Mouse (Mus musculus) hindbrain, postnatal 0 days (tissue): Measurements from ENCODE around the gene Ugt1a10. TPM values are rescaled to one million over a fixed set of nuclear protein-coding genes. Genes with fewer than 3 reads are reported as not detected.

Experiments used
- ATAC-seq: fragments of 200-750 bp; cut with Nextera tagmentation; 2 replicates; pipeline ENCODE4 v1.8.0; 2017; ENCODE audit warnings: mild to moderate bottlenecking, moderate TSS enrichment, moderate library complexity
- DNase-seq: peaks from one replicate; pipeline ENCODE4 v3.0.0-alpha.2; 2015; ENCODE audit warnings: low spot score
- H3K27ac ChIP-seq: fragments of 300-500 bp; sonication (generic); 2 replicates; pipeline ENCODE4 v1.5.1; 2014; ENCODE audit warnings: mild to moderate bottlenecking
- H3K27me3 ChIP-seq: fragments of 300-500 bp; sonication (generic); 2 replicates; pipeline ENCODE4 v1.6.1; 2014; ENCODE audit warnings: low read length, mixed read lengths; ENCODE audit not compliant: insufficient read depth
- H3K36me3 ChIP-seq: fragments of 300-500 bp; sonication (generic); 2 replicates; pipeline ENCODE4 v1.6.1; 2014; ENCODE audit warnings: low read length, mixed read lengths; ENCODE audit not compliant: insufficient read depth
- H3K4me1 ChIP-seq: fragments of 300-500 bp; sonication (generic); 2 replicates; pipeline ENCODE4 v1.6.1; 2014; ENCODE audit warnings: antibody characterized with exemption, low read length, mixed read lengths; ENCODE audit not compliant: insufficient read depth
- H3K4me2 ChIP-seq: fragments of 300-500 bp; sonication (generic); 2 replicates; pipeline ENCODE4 v1.6.1; 2014; ENCODE audit warnings: low read depth, mild to moderate bottlenecking, low read length, moderate library complexity, mixed read lengths
- H3K4me3 ChIP-seq: fragments of 300-500 bp; sonication (generic); 2 replicates; pipeline ENCODE4 v1.5.1; 2014; ENCODE audit warnings: low read length
- H3K9ac ChIP-seq: fragments of 300-500 bp; sonication (generic); replicated peaks from 2 replicates; pipeline ENCODE4 v1.6.1; 2014; ENCODE audit warnings: mild to moderate bottlenecking, low read length, moderate library complexity, mixed read lengths
- H3K9me3 ChIP-seq: fragments of 300-500 bp; sonication (generic); 2 replicates; pipeline ENCODE4 v1.6.1; 2016; ENCODE audit warnings: low read length, mixed read lengths
- CTCF ChIP-seq: IDR thresholded peaks from 2 replicates; pipeline ENCODE4 v1.5.1; 2016; ENCODE audit warnings: antibody characterized with exemption, control low read depth, low read depth
- WGBS: fragments of 180-500 bp; shearing (Covaris S2); extraction: QIAGEN DNeasy Blood & Tissue Kit; methylation state at CpG from one replicate; pipeline ENCODE4 v1.1.7; 2014; 5-methylcytosine and 5-hydroxymethylcytosine counted together
- polyA plus RNA-seq: library from polyadenylated mRNA; unstranded; fragments of >200 nt; fragmentation: Nextera tagmentation; extraction: Ambion mirVana; gene quantifications from 2 replicates; pipeline ENCODE4 v1.2.1, GENCODE M21; 2015
- total RNA-seq: library from RNA; depleted of rRNA; stranded (reverse); fragments of >200 nt; gene quantifications from 2 replicates; pipeline ENCODE4 v1.2.3, GENCODE M21; 2014; rRNA removed

Ugt1a10 gene
- total RNA-seq (not detected in 2 replicates), polyA plus RNA-seq (not detected in 2 replicates)

DNA sequence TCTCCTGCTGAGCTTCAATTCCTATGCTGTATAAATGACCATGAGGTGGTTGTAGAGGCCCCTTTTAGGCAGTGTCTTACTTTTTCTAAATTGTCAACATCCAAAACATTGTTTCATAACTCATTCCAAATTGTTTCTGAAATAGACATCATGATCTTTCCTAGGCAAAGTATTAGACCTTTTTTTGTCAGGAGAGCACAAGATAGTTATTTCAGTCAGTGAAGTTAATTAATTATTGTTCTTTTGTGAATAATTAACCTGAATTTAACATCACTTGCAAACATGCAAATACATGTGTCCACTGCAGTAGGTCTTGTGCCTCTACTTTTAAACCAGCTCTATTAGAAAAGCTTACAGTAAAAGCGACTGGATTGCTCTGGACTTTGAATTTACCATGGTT is at the start of gene Ugt1a10:
Ugt1a10 (plus strand) TSS at position 301 of the 400 bp plus-strand sequence.
- no peak within 1 kb of the TSS for H3K4me3 ChIP-seq
- H3K4me1 ChIP-seq: no peaks in the 10 kb centered on the region
- no peak for ATAC-seq
- H3K9ac ChIP-seq: no peak within 1 kb of the TSS
- no peaks in the 10 kb centered on the region for H3K36me3 ChIP-seq
- DNase-seq: no peak
- WGBS: 70% methylated on average over 1 of the region's 1 CpGs
- no peak within 1 kb of the TSS for H3K27ac ChIP-seq
- no peak within 1 kb of the TSS for H3K4me2 ChIP-seq
- H3K27me3 ChIP-seq: no peaks in the 10 kb centered on the region
- H3K9me3 ChIP-seq: no peaks in the 10 kb centered on the region
- TF ChIP-seq CTCF: no peak

DNA sequence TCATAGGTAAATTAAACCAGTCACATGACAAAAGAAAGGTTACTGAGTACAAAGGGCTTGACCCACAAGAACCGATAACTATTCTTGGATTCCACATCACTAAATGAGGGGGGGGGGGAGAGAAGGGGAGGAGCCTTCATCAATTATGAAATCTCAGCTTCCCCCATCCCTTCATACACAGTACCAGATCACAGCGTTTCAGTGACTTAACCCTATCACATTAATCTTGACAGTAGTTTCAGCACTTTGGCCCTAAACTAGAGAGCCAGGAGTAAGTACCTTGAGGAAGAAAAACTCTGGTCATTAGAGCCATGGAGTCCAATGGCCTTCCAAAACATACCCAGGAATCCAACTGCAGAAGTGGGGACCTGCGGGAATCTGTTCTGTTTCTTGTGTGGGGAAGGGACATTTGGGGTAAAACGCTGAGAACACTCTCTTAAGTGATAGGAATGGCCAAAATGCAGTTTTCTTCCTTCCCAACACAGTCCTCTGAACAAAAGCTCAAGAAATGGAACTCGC is 47.4 kb upstream of the Ugt1a10 start:
- peak overlapping the region; percentile 82 for H3K9ac ChIP-seq
- ATAC-seq (peak; percentile 38), DNase-seq (no peak)
- H3K4me3 ChIP-seq: peak overlapping the region; percentile 61
- H3K27me3 ChIP-seq: no peaks in the 10 kb centered on the region
- TF ChIP-seq CTCF: no peak
- 4% methylated on average over 5 of the region's 5 CpGs for WGBS
- H3K27ac ChIP-seq: peak overlapping the region; percentile 92
- H3K4me1 ChIP-seq: no peaks in the 10 kb centered on the region
- H3K4me2 ChIP-seq: peak overlapping the region; percentile 58
- H3K36me3 ChIP-seq: no peaks in the 10 kb centered on the region
- H3K9me3 ChIP-seq: no peaks in the 10 kb centered on the region

DNA sequence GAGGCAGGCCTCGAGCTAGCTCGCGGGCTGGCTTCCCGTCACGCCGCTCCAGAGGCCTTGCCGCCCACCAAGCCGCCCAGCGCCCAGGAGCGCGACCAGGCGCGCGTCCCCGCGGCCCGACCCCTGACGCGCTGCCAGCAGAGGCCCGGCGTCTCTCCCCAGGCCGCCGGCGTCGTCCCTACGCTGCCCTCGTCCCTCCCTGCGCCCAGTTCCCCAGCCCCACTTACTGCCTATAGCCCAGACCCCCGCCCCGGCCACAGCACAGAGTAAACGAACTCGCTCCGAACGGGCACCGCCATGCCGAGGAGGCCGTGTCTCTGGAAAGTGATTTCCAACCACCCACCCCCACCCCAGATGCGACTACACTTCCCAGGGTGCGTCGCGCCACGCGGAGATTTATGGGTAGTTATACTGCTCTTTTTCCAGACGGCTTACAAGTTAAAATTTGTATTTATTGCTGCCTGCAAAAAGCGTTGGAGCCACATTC is 46.9 kb upstream of the Ugt1a10 start, which contains the start of gene Usp40:
Usp40 (minus strand) TSS at position 341 of the 487 bp plus-strand sequence.
- Histone ChIP-seq H3K4me2 (peak within 1 kb of the TSS; percentile 58), H3K36me3 (no peaks in the 10 kb centered on the region), H3K27me3 (no peaks in the 10 kb centered on the region), H3K9ac (peak within 1 kb of the TSS; percentile 82), H3K27ac (peak within 1 kb of the TSS; percentile 92), H3K4me3 (peak within 1 kb of the TSS; percentile 61), H3K9me3 (no peaks in the 10 kb centered on the region), H3K4me1 (no peaks in the 10 kb centered on the region)
- peak; percentile 96 for ATAC-seq
- peak; percentile 90 for DNase-seq
- TF ChIP-seq CTCF: no peak
- under 1% methylated on average over 45 of the region's 45 CpGs for WGBS

DNA sequence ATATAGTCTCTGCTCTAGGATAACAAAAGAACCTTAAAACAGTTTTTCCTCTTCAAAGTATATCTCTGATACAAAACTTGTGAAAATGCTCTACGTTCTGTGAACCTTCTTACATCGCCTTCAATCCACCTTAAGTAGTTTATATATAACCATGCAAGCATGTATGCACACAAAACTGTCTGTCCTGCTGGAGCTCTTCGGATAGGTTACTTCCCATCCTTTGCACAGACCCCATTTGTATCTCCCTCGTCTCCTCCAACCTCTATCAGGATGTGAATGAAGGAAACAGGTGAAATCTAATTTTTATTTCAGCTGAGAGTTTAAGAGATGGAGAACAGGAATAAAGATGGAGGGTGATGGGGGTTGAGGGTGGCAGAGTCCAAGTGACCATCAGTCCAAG is 46.5 kb upstream of the Ugt1a10 start:
- Histone ChIP-seq H3K9ac (peak overlapping the region; percentile 82), H3K4me1 (no peaks in the 10 kb centered on the region), H3K36me3 (no peaks in the 10 kb centered on the region), H3K9me3 (no peaks in the 10 kb centered on the region), H3K27ac (no peak overlapping the region; the same call in 1 of the 2 replicates), H3K27me3 (no peaks in the 10 kb centered on the region), H3K4me3 (peak overlapping the region; percentile 61), H3K4me2 (peak overlapping the region; percentile 58)
- DNase-seq: no peak
- ATAC-seq: peak; percentile 31; the same call in 1 of the 2 replicates
- no peak for TF ChIP-seq CTCF
- 50% methylated on average over 4 of the region's 4 CpGs for WGBS

DNA sequence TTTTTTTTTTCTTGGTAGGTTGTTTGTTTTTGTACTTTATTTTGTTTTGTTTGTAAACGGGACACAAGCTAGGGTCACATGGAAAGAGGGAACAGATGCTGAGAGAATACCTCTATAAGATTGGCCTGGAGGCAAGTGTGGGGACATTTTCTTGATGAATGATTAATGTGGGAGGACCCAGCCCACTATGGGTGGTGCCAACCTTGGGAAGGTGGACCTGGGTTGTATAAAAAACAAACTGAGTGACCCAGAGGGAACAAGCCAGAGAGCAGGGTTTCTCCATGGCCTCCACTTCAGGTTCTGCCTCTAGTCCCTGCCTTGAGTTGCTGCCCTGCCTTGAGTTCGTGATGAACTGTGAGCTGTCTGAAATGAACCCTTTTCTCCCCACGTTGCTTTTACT is 45.7 kb upstream of the Ugt1a10 start:
- no peaks in the 10 kb centered on the region for H3K36me3 ChIP-seq
- H3K4me1 ChIP-seq: no peaks in the 10 kb centered on the region
- no peak for TF ChIP-seq CTCF
- no peaks in the 10 kb centered on the region for H3K27me3 ChIP-seq
- ATAC-seq (no peak), DNase-seq (no peak)
- H3K4me3 ChIP-seq: no peak overlapping the region
- H3K9me3 ChIP-seq: no peaks in the 10 kb centered on the region
- H3K9ac ChIP-seq: no peak overlapping the region
- 73% methylated on average over 3 of the region's 3 CpGs for WGBS
- no peak overlapping the region for H3K27ac ChIP-seq
- H3K4me2 ChIP-seq: no peak overlapping the region

DNA sequence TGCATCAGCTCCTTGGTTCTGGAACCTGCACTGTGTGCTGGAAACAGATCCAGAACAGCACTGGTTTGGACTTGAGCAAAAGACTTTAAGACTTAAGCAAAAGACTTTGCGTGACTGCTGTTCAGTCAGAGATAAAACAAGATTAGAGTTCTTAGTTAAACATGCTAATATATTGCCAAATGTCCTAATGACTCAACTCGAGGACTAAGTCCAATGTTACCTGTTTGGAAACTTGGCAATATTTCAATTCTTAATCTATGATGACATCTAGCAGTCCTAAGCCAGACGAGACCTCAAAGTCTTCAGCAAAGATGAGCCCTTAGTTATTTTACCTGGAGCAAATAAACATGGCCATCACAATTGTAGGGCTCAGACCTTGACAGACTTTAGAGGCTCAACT is 41.5 kb upstream of the Ugt1a10 start:
- no peak overlapping the region for H3K4me3 ChIP-seq
- no peak overlapping the region for H3K27ac ChIP-seq
- DNase-seq (no peak), ATAC-seq (no peak)
- H3K9me3 ChIP-seq: no peaks in the 10 kb centered on the region
- no peak overlapping the region for H3K9ac ChIP-seq
- no peaks in the 10 kb centered on the region for H3K36me3 ChIP-seq
- WGBS: 79% methylated on average over 3 of the region's 3 CpGs
- no peaks in the 10 kb centered on the region for H3K27me3 ChIP-seq
- H3K4me2 ChIP-seq: no peak overlapping the region
- no peaks in the 10 kb centered on the region for H3K4me1 ChIP-seq
- TF ChIP-seq CTCF: no peak

DNA sequence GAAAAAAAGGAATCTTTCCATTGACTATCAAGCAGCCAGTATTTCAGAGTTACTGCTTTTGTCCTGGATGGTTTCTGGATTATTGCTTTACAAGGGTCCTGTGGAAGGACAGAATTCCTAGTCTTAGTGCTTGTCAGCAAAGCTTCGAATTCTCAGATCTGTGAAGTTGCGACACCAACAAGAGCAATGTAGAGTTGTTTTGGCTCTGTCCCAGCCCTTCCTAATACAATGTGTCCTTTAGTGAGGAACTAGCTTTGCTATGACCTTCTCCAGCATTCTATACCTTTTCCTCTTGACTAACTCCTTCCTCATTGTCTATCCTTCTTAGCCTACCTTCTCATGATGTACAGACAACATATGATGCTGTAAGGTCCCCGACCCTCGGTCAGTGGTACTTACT is 41.0 kb upstream of the Ugt1a10 start:
- no peak overlapping the region for H3K4me3 ChIP-seq
- H3K9me3 ChIP-seq: no peaks in the 10 kb centered on the region
- no peak overlapping the region for H3K9ac ChIP-seq
- H3K27me3 ChIP-seq: no peaks in the 10 kb centered on the region
- no peak overlapping the region for H3K27ac ChIP-seq
- no peaks in the 10 kb centered on the region for H3K36me3 ChIP-seq
- no peaks in the 10 kb centered on the region for H3K4me1 ChIP-seq
- TF ChIP-seq CTCF: no peak
- no peak for DNase-seq
- H3K4me2 ChIP-seq: no peak overlapping the region
- ATAC-seq: no peak
- 90% methylated on average over 4 of the region's 4 CpGs for WGBS
